Mouse (Mus musculus): ENCODE results near the gene Ldhd.

The Ldhd gene

GRCm38 (mm10) chr8:111591176-111591575 lies 39.0 kb downstream of the Ldhd start:
- TF ChIP-seq GATA4 (IDR thresholded peaks at IDR 0.05; ENCODE audit: insufficient replicate concordance, low read length) = no peak

GRCm38 (mm10) chr8:111590214-111590613 lies 40.0 kb downstream of the Ldhd start:
- TF ChIP-seq GATA4 (IDR thresholded peaks at IDR 0.05; ENCODE audit: insufficient replicate concordance, low read length) = no peak

GRCm38 (mm10) chr8:111588336-111588735 lies 41.8 kb downstream of the Ldhd start:
- TF ChIP-seq GATA4 (IDR thresholded peaks at IDR 0.05; ENCODE audit: insufficient replicate concordance, low read length) = no peak

GRCm38 (mm10) chr8:111587545-111588094 lies 42.6 kb downstream of the Ldhd start:
- TF ChIP-seq GATA4 (IDR thresholded peaks at IDR 0.05; ENCODE audit: insufficient replicate concordance, low read length) = no peak

- no peak for TF ChIP-seq GATA4 (IDR thresholded peaks at IDR 0.05; ENCODE audit: insufficient replicate concordance, low read length)
Measured at GRCm38 (mm10) chr8:111584946-111585345, 45.2 kb downstream of the Ldhd start.

- TF ChIP-seq GATA4 (IDR thresholded peaks at IDR 0.05; ENCODE audit: insufficient replicate concordance, low read length) = no peak
Measured at GRCm38 (mm10) chr8:111582386-111582785, 47.8 kb downstream of the Ldhd start.

GRCm38 (mm10) chr8:111580306-111580705 lies 49.9 kb downstream of the Ldhd start:
- no peak for TF ChIP-seq GATA4 (IDR thresholded peaks at IDR 0.05; ENCODE audit: insufficient replicate concordance, low read length)

GRCm38 (mm10) chr8:111579318-111579717 lies 50.9 kb downstream of the Ldhd start:
- no peak for TF ChIP-seq GATA4 (IDR thresholded peaks at IDR 0.05; ENCODE audit: insufficient replicate concordance, low read length)

- no peak for TF ChIP-seq GATA4 (IDR thresholded peaks at IDR 0.05; ENCODE audit: insufficient replicate concordance, low read length)
Measured at GRCm38 (mm10) chr8:111577880-111578533, 52.2 kb downstream of the Ldhd start.

GRCm38 (mm10) chr8:111576501-111576900 lies 53.7 kb downstream of the Ldhd start:
- no peak for TF ChIP-seq GATA4 (IDR thresholded peaks at IDR 0.05; ENCODE audit: insufficient replicate concordance, low read length)

- TF ChIP-seq GATA4 (IDR thresholded peaks at IDR 0.05; ENCODE audit: insufficient replicate concordance, low read length) = no peak
Measured at GRCm38 (mm10) chr8:111575492-111575891, 54.7 kb downstream of the Ldhd start.

- no peak for TF ChIP-seq GATA4 (IDR thresholded peaks at IDR 0.05; ENCODE audit: insufficient replicate concordance, low read length)
Measured at GRCm38 (mm10) chr8:111574016-111574415, 56.2 kb downstream of the Ldhd start.

Measured in liver, adult (tissue).